Mouse (Mus musculus) thymus, postnatal 4 days (tissue): ENCODE measurements around the gene Cep350.

Source experiments
- DNase-seq: peaks from one replicate; pipeline ENCODE4 v3.0.0; 2021

Gene Cep350

DNA sequence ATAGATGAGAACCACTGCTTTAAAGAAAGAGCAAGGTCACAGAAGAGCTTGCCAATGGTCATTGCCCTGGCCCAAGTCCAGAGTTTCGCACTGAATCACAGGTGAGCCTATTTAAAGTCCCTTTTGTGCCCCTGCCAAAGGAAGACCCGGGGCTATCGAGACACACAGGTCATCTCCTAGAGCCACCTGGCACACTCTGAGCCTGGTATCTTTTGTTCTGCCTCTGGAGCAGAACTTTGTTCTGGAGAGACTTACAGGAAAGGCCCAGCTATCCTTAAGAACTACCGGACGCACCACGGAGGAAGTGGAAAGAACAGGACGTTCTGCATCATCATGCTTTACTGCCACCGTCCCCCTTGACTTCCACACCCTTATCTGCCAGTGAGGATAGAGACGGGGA, 167.4 kb downstream of the Cep350 start:
- no peak for DNase-seq

DNA sequence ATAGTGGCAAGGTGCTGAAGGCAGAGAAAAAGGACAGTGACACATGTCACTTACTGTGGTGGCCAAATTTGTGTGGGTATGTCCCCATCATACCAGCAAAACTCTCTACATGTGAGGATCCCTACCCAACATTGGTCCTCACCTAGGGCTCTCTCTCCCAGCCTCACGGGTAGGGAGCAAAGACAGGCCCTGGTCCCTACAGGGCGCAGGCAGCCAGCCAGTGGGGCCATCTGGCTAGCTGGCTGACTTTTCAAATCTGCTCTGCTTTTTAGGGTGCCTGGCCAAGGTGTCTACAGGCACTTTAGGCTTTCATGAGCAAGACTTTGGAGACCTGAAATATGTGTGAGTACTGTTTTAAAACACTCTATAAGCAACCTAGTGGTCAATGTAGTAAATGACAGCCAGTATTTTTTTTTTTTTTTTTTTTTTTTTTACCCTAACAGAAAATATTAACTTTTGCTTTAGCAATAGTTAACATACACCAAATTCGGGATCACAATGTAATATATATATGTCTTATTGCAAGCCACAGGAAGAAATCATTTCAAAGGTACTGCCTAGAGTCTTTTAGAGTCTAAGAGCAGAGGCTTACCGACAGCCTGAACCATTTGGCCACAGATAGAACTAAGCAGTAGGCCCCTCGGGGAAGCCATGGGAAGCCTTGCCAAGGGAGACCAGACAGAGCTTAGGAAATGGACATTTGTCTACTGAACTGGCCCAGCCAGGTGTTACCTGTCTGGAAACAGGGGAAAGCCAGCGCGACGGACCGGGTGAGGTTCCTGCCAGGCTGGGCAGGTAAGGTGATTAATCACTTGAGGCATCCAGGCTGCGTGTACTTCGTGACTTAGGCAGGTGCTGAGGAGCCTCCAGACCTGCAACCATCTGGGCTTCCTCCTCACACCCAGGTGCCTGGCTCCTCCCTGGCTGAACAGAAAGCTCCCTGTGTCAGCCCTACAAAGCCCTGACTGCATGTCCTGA, 171.8 kb downstream of the Cep350 start:
- no peak for DNase-seq

DNA sequence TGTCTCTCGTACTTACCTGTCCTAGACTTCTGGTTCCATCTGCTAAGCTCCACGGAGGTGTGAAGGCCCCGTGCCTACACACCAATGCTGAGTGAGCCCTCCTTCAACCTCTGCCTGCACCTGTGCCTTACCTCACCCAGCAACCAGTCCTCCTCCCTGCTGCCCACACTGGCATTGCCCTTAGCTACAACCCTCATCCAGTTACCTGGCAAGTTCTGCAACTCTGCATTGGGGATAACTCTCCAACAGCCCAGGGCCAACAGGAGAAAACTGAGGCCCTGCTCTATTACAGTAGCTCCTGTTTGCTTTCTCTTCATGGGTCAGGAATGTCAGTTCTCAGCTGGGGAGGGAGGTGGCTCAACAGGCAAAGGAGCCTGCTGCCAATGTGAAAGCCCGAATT, 175.1 kb downstream of the Cep350 start:
- no peak for DNase-seq

DNA sequence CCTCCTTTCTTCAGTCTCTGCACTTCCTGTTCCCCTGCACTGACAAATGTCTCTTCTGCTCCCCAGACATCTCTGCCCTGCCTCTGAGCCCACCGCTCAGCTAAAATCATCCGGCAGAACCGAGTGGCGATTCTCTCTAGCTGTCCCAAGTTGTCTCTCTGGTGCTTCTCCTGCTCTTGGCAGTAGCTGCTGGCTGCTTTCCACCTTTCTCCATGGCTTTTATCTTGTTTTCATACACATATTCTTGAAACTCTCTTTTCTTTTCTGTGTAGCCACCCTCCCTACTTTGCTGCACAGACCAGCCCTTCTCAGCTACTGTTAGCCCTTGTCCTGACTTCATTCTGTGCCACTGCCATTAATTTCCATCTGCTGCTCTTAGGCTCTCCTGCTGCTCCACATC, 175.6 kb downstream of the Cep350 start:
- DNase-seq, result no peak

DNA sequence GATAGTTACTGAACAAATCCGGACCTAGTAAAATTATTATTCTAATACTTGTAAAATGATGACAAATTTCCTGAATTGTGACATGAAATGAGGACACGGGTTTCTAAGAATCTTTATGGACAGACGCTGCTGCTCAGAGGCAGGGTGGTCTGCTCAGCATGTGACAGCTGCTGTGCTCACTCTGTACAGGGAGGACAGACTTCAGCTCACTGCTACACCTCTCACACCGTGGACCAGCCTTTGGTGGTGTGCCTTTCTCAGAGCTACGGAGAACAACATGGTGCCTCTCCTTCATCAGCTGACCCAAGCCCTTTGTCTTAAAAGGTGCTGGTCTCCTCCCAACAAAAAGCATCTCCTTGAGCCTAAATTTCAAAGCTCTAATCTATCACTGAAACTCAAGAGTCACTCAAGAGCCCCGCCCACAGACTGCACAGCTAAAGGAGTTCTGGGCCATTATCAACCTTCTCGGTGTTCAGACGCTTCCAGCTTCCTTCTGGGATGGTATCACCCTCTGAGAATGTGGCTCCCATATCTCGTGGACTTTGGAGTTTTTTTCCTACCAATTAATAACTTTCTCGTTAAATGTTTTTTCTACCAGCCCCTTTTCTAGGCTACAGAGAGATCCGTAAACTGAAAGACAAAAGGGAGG, 176.2 kb downstream of the Cep350 start:
- DNase-seq, result no peak

DNA sequence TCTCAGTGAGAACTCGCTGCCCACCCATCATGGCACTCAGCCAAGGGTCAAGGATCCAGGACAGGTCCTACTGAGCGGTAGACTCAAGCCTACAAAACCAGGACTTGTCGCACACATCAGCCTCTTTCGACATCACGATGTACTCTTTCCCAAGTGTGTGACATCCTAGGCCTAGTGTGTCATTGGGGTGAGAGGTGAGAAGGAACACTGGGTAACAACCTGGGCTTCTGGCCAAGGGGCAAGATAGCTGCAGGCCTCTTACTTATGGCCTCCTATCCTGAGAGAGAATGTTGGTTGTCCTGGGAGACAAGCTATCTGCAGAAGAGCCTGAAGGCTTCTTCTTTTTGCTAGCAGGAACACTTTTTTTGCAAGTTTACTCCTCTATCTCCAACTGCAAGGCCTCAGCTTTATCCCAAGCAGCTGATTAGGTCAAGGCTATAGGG, 177.2 kb downstream of the Cep350 start:
- no peak for DNase-seq
